Mouse (Mus musculus): ENCODE measurements around the gene Tsks. TPM values are rescaled to one million over a fixed set of nuclear protein-coding genes. Genes with fewer than 3 reads are reported as not detected.

The Tsks gene
- polyA plus RNA-seq, 1 experiment from 2014 or later: not detected

DNA sequence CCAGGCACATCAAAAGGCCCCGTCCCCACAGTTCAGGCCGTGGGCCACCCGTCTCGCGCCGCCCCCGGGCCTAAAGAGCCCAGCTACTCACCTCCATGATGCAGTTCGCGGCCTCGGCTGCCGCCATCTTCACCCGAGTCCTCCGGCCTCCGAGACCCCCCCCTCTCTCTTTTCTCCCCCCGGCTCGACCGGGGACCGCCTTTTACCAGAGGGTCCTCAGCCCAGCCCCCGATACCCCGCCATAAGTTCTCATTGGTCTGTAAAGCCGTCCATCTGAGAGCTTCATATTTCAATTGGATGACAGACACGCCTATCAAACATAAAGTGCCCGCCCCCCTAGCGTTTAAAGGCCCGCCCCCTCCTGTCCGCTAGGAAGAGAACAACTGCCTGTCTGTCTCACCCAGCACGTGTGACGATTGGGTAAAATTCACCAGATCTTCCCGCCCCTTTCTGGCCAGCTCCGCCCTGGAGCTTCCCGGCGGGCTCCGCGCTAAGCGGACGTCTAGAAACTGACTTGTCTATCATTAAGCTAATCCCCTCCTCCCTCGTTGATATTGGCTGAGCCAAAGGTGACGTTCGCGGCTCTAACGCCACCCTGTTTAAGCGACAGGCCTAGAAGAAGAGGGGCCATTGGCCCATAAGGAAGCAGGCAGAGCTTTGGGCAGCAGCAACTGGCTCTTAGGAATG, 43.3 kb downstream of the Tsks start, which contains the start of gene Prmt1:
Prmt1 (minus strand) TSS at position 377 of the 687 bp plus-strand sequence.
- Histone ChIP-seq H3K9me3 (replicated peaks; ENCODE audit: control insufficient read depth, low read length) (no peaks in the 10 kb centered on the region), H3K4me2 (peak within 1 kb of the TSS; percentile 83), H3K9ac (ENCODE audit: low read depth, low read length) (peak within 1 kb of the TSS; percentile 100), H3K27ac (ENCODE audit: low read depth, low read length) (peak within 1 kb of the TSS; percentile 96), H3K4me3 (ENCODE audit: low read depth, low read length) (peak within 1 kb of the TSS; percentile 100), H3K27me3 (ENCODE audit: control insufficient read depth, insufficient read depth, low read length) (no peaks in the 10 kb centered on the region), H3K4me1 (ENCODE audit: control insufficient read depth, insufficient read depth, low read length) (peaks cover 19% of the 10 kb centered on the region), H3K36me3 (ENCODE audit: control insufficient read depth, insufficient read depth, low read length) (peaks cover 13% of the 10 kb centered on the region)
- ATAC-seq (replicated peaks; ENCODE audit: insufficient number of reproducible peaks, low FRiP score, low TSS enrichment): peak; percentile 93
- under 1% methylated on average over 42 of the region's 42 CpGs for WGBS (ENCODE audit: insufficient replicate concordance)

DNA sequence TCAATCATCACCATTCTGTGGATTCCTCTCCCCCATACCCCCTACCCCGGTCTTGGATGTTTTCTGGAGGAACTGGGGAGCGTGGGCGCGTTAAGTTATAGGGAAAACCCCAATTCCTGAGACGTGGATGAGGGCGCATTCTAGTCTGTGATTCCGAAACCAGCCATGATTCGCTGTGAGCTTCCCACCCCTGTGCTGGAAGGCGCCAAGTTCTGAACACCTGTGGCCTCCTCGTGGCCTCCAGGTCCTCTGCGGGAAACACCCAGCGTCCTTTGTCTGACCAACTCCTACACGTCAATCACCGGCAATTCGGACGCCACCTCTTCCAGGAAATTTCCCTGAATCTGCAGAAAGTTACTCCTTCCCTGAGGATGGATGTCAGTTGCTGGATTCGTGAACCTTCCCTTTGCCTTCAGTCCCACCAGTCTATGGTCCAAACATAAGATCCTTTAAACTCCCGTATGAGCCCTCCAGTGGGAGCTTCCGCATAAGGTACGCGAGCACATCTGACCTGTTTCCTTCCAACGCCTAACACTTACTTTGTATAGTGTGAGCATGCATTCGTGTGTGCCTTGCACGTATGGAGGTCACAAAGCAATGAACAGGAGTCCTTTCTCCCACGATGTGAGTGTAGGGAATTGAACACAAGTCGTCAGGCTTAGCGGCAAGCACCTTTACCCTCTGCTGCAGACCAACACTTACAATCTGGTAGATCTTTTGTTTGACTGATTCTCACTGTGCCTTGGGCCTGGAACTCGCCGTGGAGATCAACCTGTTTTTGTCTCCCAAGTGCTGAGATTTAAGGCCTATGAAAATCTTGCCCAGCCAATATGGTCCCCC, 44.1 kb downstream of the Tsks start:
- Histone ChIP-seq H3K4me1 (ENCODE audit: control insufficient read depth, insufficient read depth, low read length) (peaks cover 19% of the 10 kb centered on the region), H3K27me3 (ENCODE audit: control insufficient read depth, insufficient read depth, low read length) (no peaks in the 10 kb centered on the region), H3K36me3 (ENCODE audit: control insufficient read depth, insufficient read depth, low read length) (peaks cover 13% of the 10 kb centered on the region), H3K27ac (ENCODE audit: low read depth, low read length) (peak overlapping the region; percentile 90), H3K9me3 (replicated peaks; ENCODE audit: control insufficient read depth, low read length) (no peaks in the 10 kb centered on the region), H3K4me2 (peak overlapping the region; percentile 83), H3K4me3 (ENCODE audit: low read depth, low read length) (peak overlapping the region; percentile 100), H3K9ac (ENCODE audit: low read depth, low read length) (peak overlapping the region; percentile 90)
- peak; percentile 19; the same call in 1 of the 2 replicates for ATAC-seq (replicated peaks; ENCODE audit: insufficient number of reproducible peaks, low FRiP score, low TSS enrichment)
- under 1% methylated on average over 29 of the region's 29 CpGs for WGBS (ENCODE audit: insufficient replicate concordance)

DNA sequence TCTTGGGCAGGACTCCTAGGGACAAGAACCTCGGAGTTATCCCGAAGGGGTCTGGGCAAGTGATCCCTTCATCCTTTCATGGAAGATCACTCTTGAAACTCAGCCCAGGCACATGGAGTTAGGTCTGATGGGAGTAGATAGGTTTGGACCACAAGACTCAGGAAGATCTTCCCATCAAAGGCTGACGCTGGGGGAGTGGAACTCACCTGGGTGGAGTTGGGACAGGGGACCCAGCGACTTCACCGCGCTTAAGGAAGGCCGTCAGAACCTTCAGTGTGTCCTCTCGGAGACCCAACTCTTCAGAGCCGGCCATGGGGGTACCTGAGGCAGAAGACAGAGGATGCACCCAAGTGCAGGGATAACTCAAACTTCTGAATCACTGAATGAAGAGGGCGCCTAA, 53.7 kb downstream of the Tsks start:
- H3K4me3 ChIP-seq (ENCODE audit: low read depth, low read length): peak overlapping the region; percentile 71
- no peak for ATAC-seq (replicated peaks; ENCODE audit: insufficient number of reproducible peaks, low FRiP score, low TSS enrichment)
- peak overlapping the region; percentile 86 for H3K27ac ChIP-seq (ENCODE audit: low read depth, low read length)
- peaks cover 25% of the 10 kb centered on the region for H3K4me1 ChIP-seq (ENCODE audit: control insufficient read depth, insufficient read depth, low read length)
- peak overlapping the region; percentile 89 for H3K9ac ChIP-seq (ENCODE audit: low read depth, low read length)
- peaks cover 33% of the 10 kb centered on the region for H3K36me3 ChIP-seq (ENCODE audit: control insufficient read depth, insufficient read depth, low read length)
- H3K9me3 ChIP-seq (replicated peaks; ENCODE audit: control insufficient read depth, low read length): no peaks in the 10 kb centered on the region
- H3K27me3 ChIP-seq (ENCODE audit: control insufficient read depth, insufficient read depth, low read length): no peaks in the 10 kb centered on the region
- H3K4me2 ChIP-seq: peak overlapping the region; percentile 97
- WGBS (ENCODE audit: insufficient replicate concordance): 18% methylated on average over 10 of the region's 10 CpGs

DNA sequence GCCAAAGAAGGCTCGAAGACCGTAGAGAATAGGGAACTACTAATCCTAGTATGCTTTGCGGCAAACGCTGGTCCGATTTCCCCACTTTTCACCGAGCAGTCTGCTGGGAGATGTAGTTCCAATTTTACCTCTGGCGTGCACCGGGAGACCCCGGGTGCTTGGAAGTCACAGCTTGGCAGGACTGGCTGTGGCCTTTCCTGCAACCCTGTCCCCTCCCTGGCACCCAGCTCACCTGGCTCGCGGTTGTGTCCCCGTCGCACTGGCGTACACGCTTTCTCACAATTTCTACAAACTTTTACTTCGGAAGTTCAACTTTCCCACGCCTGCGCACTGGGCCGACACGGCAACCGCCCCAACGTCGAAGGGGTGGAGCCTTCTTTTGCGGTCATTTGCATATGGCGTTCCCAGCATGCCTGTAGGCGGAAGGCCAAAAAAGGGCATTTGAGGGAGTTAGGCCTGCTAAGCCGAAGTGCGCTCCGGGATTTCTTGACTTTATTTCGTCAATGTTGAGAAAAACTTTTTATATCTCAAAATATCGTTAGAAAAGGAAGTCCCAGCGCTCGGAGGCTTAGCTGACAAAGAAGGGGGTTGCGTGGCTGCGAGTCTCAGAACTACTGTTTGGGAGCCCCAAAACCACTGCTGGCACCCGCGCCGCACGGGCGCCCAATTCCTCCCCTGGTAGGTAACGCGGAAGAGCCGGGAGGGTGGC, 54.4 kb downstream of the Tsks start, which contains the start of gene Irf3:
Irf3 (plus strand) TSS at position 418 of the 709 bp plus-strand sequence.
- no peaks in the 10 kb centered on the region for H3K27me3 ChIP-seq (ENCODE audit: control insufficient read depth, insufficient read depth, low read length)
- under 1% methylated on average over 43 of the region's 43 CpGs for WGBS (ENCODE audit: insufficient replicate concordance)
- peak within 1 kb of the TSS; percentile 71 for H3K4me3 ChIP-seq (ENCODE audit: low read depth, low read length)
- peak within 1 kb of the TSS; percentile 97 for H3K4me2 ChIP-seq
- H3K9ac ChIP-seq (ENCODE audit: low read depth, low read length): peak within 1 kb of the TSS; percentile 89
- H3K4me1 ChIP-seq (ENCODE audit: control insufficient read depth, insufficient read depth, low read length): peaks cover 27% of the 10 kb centered on the region
- no peaks in the 10 kb centered on the region for H3K9me3 ChIP-seq (replicated peaks; ENCODE audit: control insufficient read depth, low read length)
- peaks cover 32% of the 10 kb centered on the region for H3K36me3 ChIP-seq (ENCODE audit: control insufficient read depth, insufficient read depth, low read length)
- H3K27ac ChIP-seq (ENCODE audit: low read depth, low read length): peak within 1 kb of the TSS; percentile 86
- ATAC-seq (replicated peaks; ENCODE audit: insufficient number of reproducible peaks, low FRiP score, low TSS enrichment): peak; percentile 82

DNA sequence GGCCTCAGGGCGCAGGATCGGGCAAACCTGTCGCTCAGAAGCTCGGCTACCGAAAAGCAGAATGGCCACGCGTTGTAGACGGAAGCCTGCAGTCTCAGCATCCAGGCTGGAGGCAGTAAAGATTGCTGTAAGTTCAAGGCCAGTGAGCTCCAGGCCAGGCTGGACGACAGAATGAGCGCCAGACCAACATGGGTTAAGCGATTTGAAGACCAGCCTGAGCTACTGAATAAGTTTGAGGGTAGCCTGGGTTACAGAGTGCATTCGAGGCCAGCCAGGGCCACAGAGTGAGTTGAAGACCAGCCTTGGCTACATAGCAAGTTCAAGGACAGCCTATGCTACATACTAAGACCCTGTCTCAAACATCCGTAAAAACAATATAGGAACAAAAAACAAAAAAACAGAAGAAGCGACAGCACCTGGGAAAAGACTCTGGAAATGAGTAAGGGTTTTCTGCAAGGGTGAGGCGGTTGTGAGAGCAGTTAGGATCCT, 55.0 kb downstream of the Tsks start:
- no peak for ATAC-seq (replicated peaks; ENCODE audit: insufficient number of reproducible peaks, low FRiP score, low TSS enrichment)
- Histone ChIP-seq H3K4me3 (ENCODE audit: low read depth, low read length) (peak overlapping the region; percentile 71), H3K4me2 (peak overlapping the region; percentile 97), H3K9ac (ENCODE audit: low read depth, low read length) (peak overlapping the region; percentile 89), H3K4me1 (ENCODE audit: control insufficient read depth, insufficient read depth, low read length) (peaks cover 27% of the 10 kb centered on the region), H3K27ac (ENCODE audit: low read depth, low read length) (peak overlapping the region; percentile 86), H3K9me3 (replicated peaks; ENCODE audit: control insufficient read depth, low read length) (no peaks in the 10 kb centered on the region), H3K36me3 (ENCODE audit: control insufficient read depth, insufficient read depth, low read length) (peaks cover 35% of the 10 kb centered on the region), H3K27me3 (ENCODE audit: control insufficient read depth, insufficient read depth, low read length) (no peaks in the 10 kb centered on the region)
- 3% methylated on average over 15 of the region's 15 CpGs for WGBS (ENCODE audit: insufficient replicate concordance)

DNA sequence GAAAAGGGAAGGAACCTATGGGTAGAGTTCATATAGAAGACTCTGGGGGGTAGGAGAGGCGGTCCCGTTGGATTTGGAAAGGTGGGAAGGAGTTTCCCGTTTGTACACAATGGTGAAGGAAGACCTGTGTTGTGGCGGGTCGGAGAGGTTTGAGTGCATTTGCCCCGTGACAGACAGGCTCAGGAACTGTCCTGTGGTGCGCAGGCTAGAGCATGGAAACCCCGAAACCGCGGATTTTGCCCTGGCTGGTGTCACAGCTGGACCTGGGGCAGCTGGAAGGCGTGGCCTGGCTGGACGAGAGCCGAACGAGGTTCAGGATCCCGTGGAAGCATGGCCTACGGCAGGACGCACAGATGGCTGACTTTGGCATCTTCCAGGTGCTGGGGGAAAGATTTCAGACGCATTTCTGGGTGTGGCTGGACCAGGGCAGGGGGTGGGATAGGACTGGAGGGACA, 55.5 kb downstream of the Tsks start, which contains the start of gene Bcl2l12:
Bcl2l12 (minus strand) TSS at position 212 of the 455 bp plus-strand sequence.
- ATAC-seq (replicated peaks; ENCODE audit: insufficient number of reproducible peaks, low FRiP score, low TSS enrichment): no peak
- peaks cover 37% of the 10 kb centered on the region for H3K36me3 ChIP-seq (ENCODE audit: control insufficient read depth, insufficient read depth, low read length)

DNA sequence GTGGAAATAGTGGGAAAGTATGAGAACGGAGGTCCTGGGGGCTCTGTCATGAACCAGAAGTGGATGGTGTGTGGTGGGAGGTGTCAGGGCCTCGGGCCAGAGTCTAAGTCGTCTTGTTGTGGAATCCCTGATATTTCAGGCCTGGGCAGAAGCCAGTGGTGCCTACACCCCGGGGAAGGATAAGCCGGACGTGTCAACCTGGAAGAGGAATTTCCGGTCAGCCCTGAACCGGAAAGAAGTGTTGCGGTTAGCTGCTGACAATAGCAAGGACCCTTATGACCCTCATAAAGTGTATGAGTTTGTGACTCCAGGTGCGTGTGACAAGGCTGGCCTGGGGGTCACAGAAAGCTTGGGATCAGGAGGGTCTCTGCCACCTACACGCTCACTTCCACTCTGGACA, 56.7 kb downstream of the Tsks start:
- Histone ChIP-seq H3K9ac (ENCODE audit: low read depth, low read length) (no peak overlapping the region), H3K4me3 (ENCODE audit: low read depth, low read length) (no peak overlapping the region), H3K27me3 (ENCODE audit: control insufficient read depth, insufficient read depth, low read length) (no peaks in the 10 kb centered on the region), H3K4me1 (ENCODE audit: control insufficient read depth, insufficient read depth, low read length) (peaks cover 27% of the 10 kb centered on the region), H3K36me3 (ENCODE audit: control insufficient read depth, insufficient read depth, low read length) (peaks cover 34% of the 10 kb centered on the region), H3K4me2 (peak overlapping the region; percentile 97), H3K9me3 (replicated peaks; ENCODE audit: control insufficient read depth, low read length) (no peaks in the 10 kb centered on the region), H3K27ac (ENCODE audit: low read depth, low read length) (no peak overlapping the region)
- 71% methylated on average over 11 of the region's 11 CpGs for WGBS (ENCODE audit: insufficient replicate concordance)
- no peak for ATAC-seq (replicated peaks; ENCODE audit: insufficient number of reproducible peaks, low FRiP score, low TSS enrichment)

More for the DNA sequence above, 55.5 kb downstream of the Tsks start, which contains the start of gene Bcl2l12:
- Histone ChIP-seq H3K27ac (ENCODE audit: low read depth, low read length) (peak within 1 kb of the TSS; percentile 86), H3K9me3 (replicated peaks; ENCODE audit: control insufficient read depth, low read length) (no peaks in the 10 kb centered on the region), H3K27me3 (ENCODE audit: control insufficient read depth, insufficient read depth, low read length) (no peaks in the 10 kb centered on the region), H3K4me3 (ENCODE audit: low read depth, low read length) (peak within 1 kb of the TSS; percentile 71), H3K4me2 (peak within 1 kb of the TSS; percentile 97), H3K4me1 (ENCODE audit: control insufficient read depth, insufficient read depth, low read length) (peaks cover 27% of the 10 kb centered on the region), H3K9ac (ENCODE audit: low read depth, low read length) (peak within 1 kb of the TSS; percentile 89)
- 2% methylated on average over 18 of the region's 18 CpGs for WGBS (ENCODE audit: insufficient replicate concordance)

Data from heart, embryonic 11.5 days (tissue).